Mouse (Mus musculus): ENCODE data around the gene Slc35c2.

The Slc35c2 gene

GRCm38 (mm10) chr2:165312381-165312780 is 24.7 kb upstream of the Slc35c2 start:
- no peak for DNase-seq (ENCODE audit: low spot score in 2 of 2)

GRCm38 (mm10) chr2:165311577-165311976 is 23.9 kb upstream of the Slc35c2 start:
- DNase-seq (ENCODE audit: low spot score in 2 of 2) = no peak

GRCm38 (mm10) chr2:165310818-165311425 is 23.3 kb upstream of the Slc35c2 start:
- DNase-seq (ENCODE audit: low spot score in 2 of 2) = no peak

GRCm38 (mm10) chr2:165307801-165308200 is 20.1 kb upstream of the Slc35c2 start:
- no peak for DNase-seq (ENCODE audit: low spot score in 2 of 2)

- DNase-seq (ENCODE audit: low spot score in 2 of 2) = no peak
These were observed 17.8 kb upstream of the Slc35c2 start for GRCm38 (mm10) chr2:165305438-165305837.

GRCm38 (mm10) chr2:165304819-165305218 is 17.1 kb upstream of the Slc35c2 start:
- no peak for DNase-seq (ENCODE audit: low spot score in 2 of 2)

- DNase-seq (ENCODE audit: low spot score in 2 of 2) = no peak
These were observed 15.8 kb upstream of the Slc35c2 start for GRCm38 (mm10) chr2:165303354-165304012.

- no peak for DNase-seq (ENCODE audit: low spot score in 2 of 2)
These were observed 13.7 kb upstream of the Slc35c2 start for GRCm38 (mm10) chr2:165301409-165301808.

- DNase-seq (ENCODE audit: low spot score in 2 of 2) = no peak
These were observed 13.2 kb upstream of the Slc35c2 start for GRCm38 (mm10) chr2:165300885-165301284.

- peak in 1 of 2 experiments; percentile 32 for DNase-seq (ENCODE audit: low spot score in 2 of 2)
These were observed 12.8 kb upstream of the Slc35c2 start for GRCm38 (mm10) chr2:165300424-165300823.

GRCm38 (mm10) chr2:165297429-165297828 is 9.8 kb upstream of the Slc35c2 start:
- DNase-seq (ENCODE audit: low spot score in 2 of 2) = no peak

GRCm38 (mm10) chr2:165296571-165296970 is 8.9 kb upstream of the Slc35c2 start:
- DNase-seq (ENCODE audit: low spot score in 2 of 2) = no peak

- DNase-seq (ENCODE audit: low spot score in 2 of 2) = peak; percentile 88 to 92
These were observed 804 bp upstream of the Slc35c2 start for GRCm38 (mm10) chr2:165288315-165289031.

GRCm38 (mm10) chr2:165286361-165287201 is 1.1 kb downstream of the Slc35c2 start:
- DNase-seq (ENCODE audit: low spot score in 2 of 2) = peak; percentile 38 to 44

GRCm38 (mm10) chr2:165285621-165286020 is 2.0 kb downstream of the Slc35c2 start:
- DNase-seq (ENCODE audit: low spot score in 2 of 2) = no peak

GRCm38 (mm10) chr2:165285034-165285433 is 2.6 kb downstream of the Slc35c2 start:
- DNase-seq (ENCODE audit: low spot score in 2 of 2) = no peak

- DNase-seq (ENCODE audit: low spot score in 2 of 2) = no peak
These were observed 3.3 kb downstream of the Slc35c2 start for GRCm38 (mm10) chr2:165284377-165284776.

GRCm38 (mm10) chr2:165283644-165284043 is 4.0 kb downstream of the Slc35c2 start:
- no peak for DNase-seq (ENCODE audit: low spot score in 2 of 2)

GRCm38 (mm10) chr2:165281779-165282311 is 5.8 kb downstream of the Slc35c2 start:
- DNase-seq (ENCODE audit: low spot score in 2 of 2) = no peak

GRCm38 (mm10) chr2:165279351-165279750 is 8.3 kb downstream of the Slc35c2 start:
- DNase-seq (ENCODE audit: low spot score in 2 of 2) = no peak

GRCm38 (mm10) chr2:165277188-165277740 is 10.4 kb downstream of the Slc35c2 start:
- no peak for DNase-seq (ENCODE audit: low spot score in 2 of 2)
